Mouse (Mus musculus): ENCODE measurements around the gene Cnksr1. TPM values are rescaled to one million over a fixed set of nuclear protein-coding genes. Genes with fewer than 3 reads are reported as not detected.

Gene Cnksr1
- polyA plus RNA-seq, 2 experiments = 0.06 TPM; not detected in 1

DNA sequence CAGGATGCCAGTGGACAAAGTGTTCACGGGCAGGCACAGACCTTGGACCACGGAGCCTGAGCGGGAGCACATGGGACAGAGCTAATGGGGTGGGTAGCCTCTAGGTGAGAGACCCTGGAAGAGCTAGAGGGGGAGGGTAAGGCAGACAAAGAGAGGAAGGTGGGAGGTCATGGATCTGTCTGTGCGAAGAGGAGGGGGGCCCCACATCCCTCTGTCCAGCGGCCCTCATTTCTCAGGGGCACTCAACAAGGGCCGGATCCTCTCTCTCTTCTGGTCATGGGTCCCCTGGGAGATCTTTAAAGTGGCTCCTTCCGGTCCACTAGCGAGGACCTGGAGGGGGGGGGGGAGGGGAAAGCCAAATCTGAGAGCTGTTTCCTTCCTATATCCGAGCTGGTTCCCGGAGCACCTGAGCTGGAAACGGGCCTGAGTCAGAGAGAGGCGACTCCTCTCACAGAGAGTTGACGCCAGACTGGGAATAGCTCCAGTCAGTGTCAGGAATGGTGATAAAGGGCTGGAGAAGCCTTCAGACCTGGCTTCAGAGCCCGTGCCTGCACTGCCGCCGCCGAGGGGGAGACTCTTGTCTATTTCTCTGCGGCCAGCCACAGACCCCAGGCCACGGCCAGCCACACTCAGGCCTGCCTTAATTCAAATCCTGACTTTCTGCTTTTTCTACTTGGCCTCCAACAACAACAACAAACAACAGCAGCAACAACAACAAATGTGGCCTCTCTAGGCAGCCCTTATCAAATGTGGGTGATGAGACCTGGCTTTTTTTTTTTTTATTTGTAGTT lies 18.4 kb upstream of the Cnksr1 start:
- Histone ChIP-seq H3K4me2 (ENCODE audit: low read depth) (no peak overlapping the region), H3K27ac (no peak overlapping the region), H3K9me3 (ENCODE audit: control insufficient read depth, low read length) (no peaks in the 10 kb centered on the region), H3K27me3 (ENCODE audit: control insufficient read depth, insufficient read depth, low read length) (peaks cover 45% of the 10 kb centered on the region), H3K36me3 (replicated peaks; ENCODE audit: control insufficient read depth, insufficient read depth, low read depth) (no peaks in the 10 kb centered on the region), H3K4me1 (replicated peaks; ENCODE audit: control insufficient read depth in 2 of 2, insufficient read depth in 2 of 2, low read length in 1 of 2) (peaks cover 0 to 18% of the 10 kb centered on the region in 2 experiments; a peak in 2 of 4 replicates), H3K9ac (replicated peaks) (no peak overlapping the region), H3K4me3 (ENCODE audit: insufficient read depth in 1 of 2, low read depth in 2 of 2, low read length in 2 of 2) (no peak overlapping the region)
- 26% methylated on average over 18 of the region's 19 CpGs for WGBS (ENCODE audit: insufficient replicate concordance)
- no peak for ATAC-seq (ENCODE audit: insufficient read depth)
- DNase-seq (ENCODE audit: low read depth in 3 of 3, low spot score in 3 of 3) = no peak
- TF ChIP-seq EP300 (IDR thresholded peaks at IDR 0.05; ENCODE audit: low read depth) = no peak
- no peak for TF ChIP-seq CTCF (IDR thresholded peaks at IDR 0.05; ENCODE audit: low read depth)

DNA sequence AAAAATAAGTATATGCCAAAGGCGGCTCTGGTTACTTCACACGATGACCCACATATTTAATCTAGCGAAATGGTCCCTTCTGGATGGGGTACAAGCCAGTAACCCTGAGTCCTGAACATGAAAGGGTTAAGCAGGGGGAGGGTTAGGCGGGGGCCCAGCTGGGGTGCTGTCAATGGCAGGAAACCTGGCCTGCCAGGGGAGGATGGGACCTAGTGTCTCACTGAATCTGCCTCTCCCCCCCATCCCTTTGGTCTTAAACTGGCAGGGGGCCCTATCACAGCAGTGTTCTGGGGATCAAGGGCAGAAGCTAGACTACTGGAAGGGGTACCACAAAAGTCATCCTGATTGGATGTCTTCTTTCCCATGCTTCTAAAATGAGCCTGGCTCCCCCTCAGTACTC lies 17.7 kb upstream of the Cnksr1 start:
- 34% methylated on average over 4 of the region's 4 CpGs for WGBS (ENCODE audit: insufficient replicate concordance)
- no peak overlapping the region for H3K4me3 ChIP-seq (ENCODE audit: insufficient read depth in 1 of 2, low read depth in 2 of 2, low read length in 2 of 2)
- TF ChIP-seq CTCF (IDR thresholded peaks at IDR 0.05; ENCODE audit: low read depth) (no peak), EP300 (IDR thresholded peaks at IDR 0.05; ENCODE audit: low read depth) (no peak)
- no peak overlapping the region for H3K27ac ChIP-seq
- no peaks in the 10 kb centered on the region for H3K9me3 ChIP-seq (ENCODE audit: control insufficient read depth, low read length)
- peaks cover 53% of the 10 kb centered on the region for H3K27me3 ChIP-seq (ENCODE audit: control insufficient read depth, insufficient read depth, low read length)
- no peak for DNase-seq (ENCODE audit: low read depth in 3 of 3, low spot score in 3 of 3)
- no peak overlapping the region for H3K9ac ChIP-seq (replicated peaks)
- H3K4me1 ChIP-seq (replicated peaks; ENCODE audit: control insufficient read depth in 2 of 2, insufficient read depth in 2 of 2, low read length in 1 of 2) = peaks cover 0 to 18% of the 10 kb centered on the region in 2 experiments; a peak in 2 of 4 replicates
- no peak for ATAC-seq (ENCODE audit: insufficient read depth)
- no peak overlapping the region for H3K4me2 ChIP-seq (ENCODE audit: low read depth)
- H3K36me3 ChIP-seq (replicated peaks; ENCODE audit: control insufficient read depth, insufficient read depth, low read depth) = no peaks in the 10 kb centered on the region

DNA sequence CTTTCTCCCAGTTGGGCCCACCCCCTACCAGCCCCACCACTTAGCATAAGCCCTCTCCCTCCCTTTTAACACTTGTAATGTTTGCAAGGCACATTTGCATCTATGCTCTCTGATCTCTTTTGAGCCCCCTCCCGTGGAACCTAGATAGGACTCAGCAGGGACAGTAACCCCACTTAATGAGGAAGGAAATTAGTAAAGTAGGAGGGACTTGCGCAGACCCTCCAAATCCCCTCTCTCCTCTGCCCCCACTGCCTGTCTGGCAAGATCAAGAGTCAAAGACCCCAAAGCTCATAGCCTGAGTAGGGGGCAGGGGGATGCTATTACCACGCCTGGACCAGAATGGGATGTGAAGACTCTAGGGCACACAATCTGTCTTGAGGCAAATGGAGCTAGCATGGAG lies 16.6 kb upstream of the Cnksr1 start:
- H3K4me2 ChIP-seq (ENCODE audit: low read depth) = no peak overlapping the region
- 36% methylated on average over 3 of the region's 3 CpGs for WGBS (ENCODE audit: insufficient replicate concordance)
- peaks cover 63% of the 10 kb centered on the region for H3K27me3 ChIP-seq (ENCODE audit: control insufficient read depth, insufficient read depth, low read length)
- no peak overlapping the region for H3K27ac ChIP-seq
- H3K9ac ChIP-seq (replicated peaks) = no peak overlapping the region
- no peaks in the 10 kb centered on the region for H3K36me3 ChIP-seq (replicated peaks; ENCODE audit: control insufficient read depth, insufficient read depth, low read depth)
- ATAC-seq (ENCODE audit: insufficient read depth) (no peak), DNase-seq (ENCODE audit: low read depth in 3 of 3, low spot score in 3 of 3) (no peak)
- TF ChIP-seq CTCF (IDR thresholded peaks at IDR 0.05; ENCODE audit: low read depth) = no peak
- no peak for TF ChIP-seq EP300 (IDR thresholded peaks at IDR 0.05; ENCODE audit: low read depth)
- H3K4me1 ChIP-seq (replicated peaks; ENCODE audit: control insufficient read depth in 2 of 2, insufficient read depth in 2 of 2, low read length in 1 of 2) = peaks cover 0 to 18% of the 10 kb centered on the region in 2 experiments; a peak in 2 of 4 replicates
- no peak overlapping the region for H3K4me3 ChIP-seq (ENCODE audit: insufficient read depth in 1 of 2, low read depth in 2 of 2, low read length in 2 of 2)
- no peaks in the 10 kb centered on the region for H3K9me3 ChIP-seq (ENCODE audit: control insufficient read depth, low read length)

DNA sequence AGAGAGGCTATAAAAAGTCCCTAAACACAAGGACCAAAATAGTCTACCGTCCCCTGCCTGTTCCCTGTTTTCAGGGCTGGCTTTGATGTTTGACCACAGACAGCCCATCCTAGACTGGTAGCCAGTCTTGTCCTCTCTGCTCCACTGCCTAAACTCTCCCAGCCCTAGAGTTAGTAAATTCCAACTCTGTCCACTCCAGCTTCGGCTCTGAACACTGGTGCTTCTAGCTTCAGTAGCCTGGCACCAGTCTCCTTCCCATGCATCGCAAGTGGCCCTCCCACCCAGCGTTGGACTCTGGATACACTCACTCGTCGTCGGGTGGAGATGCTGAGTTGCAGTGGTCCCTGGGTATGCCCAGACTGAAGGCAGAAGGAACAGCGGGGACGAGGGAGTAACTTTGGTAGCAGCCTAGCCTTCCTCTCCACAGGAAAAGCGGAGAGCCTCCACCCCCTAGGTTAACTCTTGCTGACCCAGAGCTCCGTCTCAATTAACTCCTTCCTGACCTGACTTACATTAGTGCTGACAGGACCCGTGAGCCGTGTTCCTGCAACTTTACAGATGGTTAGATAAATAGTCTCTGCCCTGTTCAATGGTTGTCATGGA lies 15.6 kb upstream of the Cnksr1 start, which contains the start of gene Grrp1:
Gene Grrp1 (minus strand): TSS at position 385 of the 603 bp plus-strand sequence.
- Histone ChIP-seq H3K27me3 (ENCODE audit: control insufficient read depth, insufficient read depth, low read length) (peaks cover 73% of the 10 kb centered on the region), H3K4me2 (ENCODE audit: low read depth) (peak within 1 kb of the TSS; percentile 9; the same call in 1 of the 2 replicates)

More for the DNA sequence above, 15.6 kb upstream of the Cnksr1 start, which contains the start of gene Grrp1:
- no peak within 1 kb of the TSS for H3K27ac ChIP-seq
- 3% methylated on average over 13 of the region's 13 CpGs for WGBS (ENCODE audit: insufficient replicate concordance)
- no peaks in the 10 kb centered on the region for H3K9me3 ChIP-seq (ENCODE audit: control insufficient read depth, low read length)
- DNase-seq (ENCODE audit: low read depth in 3 of 3, low spot score in 3 of 3) (no peak), ATAC-seq (ENCODE audit: insufficient read depth) (no peak)
- peaks cover 0 to 18% of the 10 kb centered on the region in 2 experiments; a peak in 2 of 4 replicates for H3K4me1 ChIP-seq (replicated peaks; ENCODE audit: control insufficient read depth in 2 of 2, insufficient read depth in 2 of 2, low read length in 1 of 2)
- TF ChIP-seq CTCF (IDR thresholded peaks at IDR 0.05; ENCODE audit: low read depth) (no peak), EP300 (IDR thresholded peaks at IDR 0.05; ENCODE audit: low read depth) (no peak)
- peak within 1 kb of the TSS in 1 of 2 experiments; percentile 28; a peak in 2 of 4 replicates for H3K4me3 ChIP-seq (ENCODE audit: insufficient read depth in 1 of 2, low read depth in 2 of 2, low read length in 2 of 2)
- H3K36me3 ChIP-seq (replicated peaks; ENCODE audit: control insufficient read depth, insufficient read depth, low read depth) = no peaks in the 10 kb centered on the region
- H3K9ac ChIP-seq (replicated peaks) = no peak within 1 kb of the TSS

Data from liver, embryonic 14.5 days (tissue).